ENCODE assay signal across 29 mouse cellular contexts in genomic region chr11:11495697-11496096, GRCm38 (mm10). TPM values are rescaled to one million over a fixed set of nuclear protein-coding genes. Genes with fewer than 3 reads are reported as not detected.
A peak's percentile ranks its signal among the peaks of the same experiment; 100 is the strongest.
DNase-seq lines count a peak whose midpoint lies in the region; ATAC-seq and TF ChIP-seq lines count a peak whose summit lies in the region.
"Had no signal": no experiment of that assay in that cellular context is flagged by ENCODE, and none has a peak within 500 bp of the region (broad histone marks: within the 10 kb centered on the region; RNA-seq: fewer than 3 reads in every experiment).

No protein-coding gene starts in this region.

- no peaks in the 10 kb centered on the region; the same call in 1 of the 2 replicates for H3K4me1 ChIP-seq in testis, adult 2 months (ENCODE audit: control insufficient read depth, insufficient read depth, low read length)
- H3K4me1 ChIP-seq: embryonic facial prominence, embryonic 13.5 days; embryonic facial prominence, embryonic 15.5 days; forebrain, embryonic 12.5 days had no signal

- TF ChIP-seq CTCF in testis, adult 2 months (IDR thresholded peaks at IDR 0.05; ENCODE audit: control insufficient read depth, insufficient read depth, insufficient replicate concordance, low read depth, low read length), result no peak

- TF ChIP-seq POLR2A in testis, adult 2 months (IDR thresholded peaks at IDR 0.05; ENCODE audit: control insufficient read depth, low read depth, low read length), result no peak

- H3K4me3 ChIP-seq in testis, adult 2 months (ENCODE audit: control insufficient read depth, low read depth, low read length), result peak overlapping the region; percentile 54
- H3K4me3 ChIP-seq: embryonic facial prominence, embryonic 13.5 days; embryonic facial prominence, embryonic 15.5 days; erythroblast, embryonic 14.5 days; forebrain, embryonic 10.5 days; forebrain, embryonic 12.5 days had no signal

- H3K36me3 ChIP-seq in testis, adult 2 months (ENCODE audit: control insufficient read depth, insufficient read depth, low read length), result no peaks in the 10 kb centered on the region
- H3K36me3 ChIP-seq: embryonic facial prominence, embryonic 13.5 days; embryonic facial prominence, embryonic 15.5 days; forebrain, embryonic 10.5 days; forebrain, embryonic 12.5 days; G1E had no signal

- H3K27me3 ChIP-seq in testis, adult 2 months (ENCODE audit: control insufficient read depth, insufficient read depth, low read length), result no peaks in the 10 kb centered on the region
- H3K27me3 ChIP-seq: CH12.LX; embryonic facial prominence, embryonic 13.5 days; embryonic facial prominence, embryonic 15.5 days; forebrain, embryonic 12.5 days had no signal

- DNase-seq in testis, postnatal 10 days (ENCODE audit: low spot score), result no peak
- DNase-seq in naive thymus-derived CD4-positive, alpha-beta T cell, adult 2 months (ENCODE audit: low read depth), result peak; percentile 6
- DNase-seq in retina, embryonic 14.5 days (ENCODE audit: low spot score), result no peak
- DNase-seq in frontal cortex, postnatal 14 days (ENCODE audit: low spot score in 2 of 2), result no peak
- no peak for DNase-seq in gastrocnemius, postnatal 10 days
- DNase-seq: adrenal gland, adult 8-10 months; adrenal gland, postnatal 14 days; adrenal gland, postnatal 36 days; B cell, adult 2 months; cerebellum, adult 11-12 months; cerebellum, adult 2 months; cerebellum, adult 9-10 months; cerebellum, postnatal 10 days; cerebellum, postnatal 25 days; embryo, embryonic 11 days had no signal

- H3K27ac ChIP-seq in testis, adult 2 months (ENCODE audit: control insufficient read depth, insufficient read depth, low read depth, low read length), result peak overlapping the region; percentile 44
- H3K27ac ChIP-seq: embryonic facial prominence, embryonic 13.5 days; embryonic facial prominence, embryonic 15.5 days; forebrain, embryonic 10.5 days; forebrain, embryonic 12.5 days had no signal

- peak; percentile 53; the same call in 1 of the 2 replicates for ATAC-seq in granulocyte monocyte progenitor cell, adult 5-6 weeks (replicated peaks; ENCODE audit: poor library complexity, severe bottlenecking)
- 0 out of 2 replicates have a peak, but pooled peaks have one; percentile 21 for ATAC-seq in megakaryocyte, adult 5-6 weeks (ENCODE audit: poor library complexity, severe bottlenecking)
- ATAC-seq: activated CD4-positive, CD25-positive, alpha-beta regulatory T cell, adult 4 months; CD4-positive, CD25-positive, alpha-beta regulatory T cell, adult 4 months; forebrain, embryonic 14.5 days; forebrain, embryonic 16.5 days had no signal

RNA-seq across cellular contexts. Expression of gene Zpbp, which starts 33.5 kb away (rescaled TPM):
- polyA plus RNA-seq in testis, adult 2 months (2012; rRNA removed), result 58.0 and 68.7 TPM in 2 replicates
- total RNA-seq in granulocyte monocyte progenitor cell, adult 5-6 weeks (2014; fragmentation: Nextera tagmentation), result 1.6 and 2.4 TPM in 2 replicates
- 0.82 and 1.7 TPM in 2 replicates for total RNA-seq in granulocyte monocyte progenitor cell, adult 5-6 weeks (2017)
- 0.66 and 0.89 TPM in 2 replicates for total RNA-seq in megakaryocyte, adult 5-6 weeks (2015)
- 0.20 and 0.33 TPM in 2 replicates for total RNA-seq in megakaryocyte, adult 5-6 weeks (2017)
- under 1 TPM; 0.31 to 0.43 TPM for total RNA-seq in gastrocnemius, postnatal 10 days (2021)
- polyA plus RNA-seq: erythroblast, embryonic 14.5 days had no signal

RNA-seq across cellular contexts. Expression of gene Spata48, which starts 33.8 kb away (rescaled TPM):
- 23.4 and 27.4 TPM in 2 replicates for polyA plus RNA-seq in testis, adult 2 months (2012; rRNA removed)
- 1.1 TPM in 1 of 2 replicates, not detected in the other for total RNA-seq in granulocyte monocyte progenitor cell, adult 5-6 weeks (2014; fragmentation: Nextera tagmentation)
- total RNA-seq in granulocyte monocyte progenitor cell, adult 5-6 weeks (2017), result 0.52 TPM in 1 of 2 replicates, not detected in the other
- total RNA-seq in megakaryocyte, adult 5-6 weeks (2015), result 0.89 and 1.6 TPM in 2 replicates
- total RNA-seq in megakaryocyte, adult 5-6 weeks (2017), result 0.33 and 1.1 TPM in 2 replicates
- total RNA-seq in gastrocnemius, postnatal 10 days (2021), result 1 to 10 TPM in 1 of 2 experiments, under 1 TPM in 1; 0.89 to 1.6 TPM
- polyA plus RNA-seq: forebrain, embryonic 16.5 days had no signal
